Mouse (Mus musculus) C2C12 (cell line): ENCODE results near the gene Rhobtb3.

Experiments
- CEBPB ChIP-seq: IDR thresholded peaks from one replicate; pipeline ENCODE4 v1.6.1; 2011; ENCODE audit warnings: low read depth, mild to moderate bottlenecking, control low read depth, moderate library complexity
- CTCF ChIP-seq: IDR thresholded peaks from one replicate; pipeline ENCODE4 v1.5.1; 2011; ENCODE audit not compliant: control insufficient read depth, insufficient read depth, insufficient read length
- MYOD1 ChIP-seq: IDR thresholded peaks from one replicate; pipeline ENCODE4 v1.6.1; 2011; ENCODE audit warnings: low read depth; ENCODE audit not compliant: control insufficient read depth, insufficient read length
- USF1 ChIP-seq: IDR thresholded peaks from one replicate; pipeline ENCODE4 v1.6.1; 2011; ENCODE audit warnings: low read depth, mild to moderate bottlenecking, control low read depth, moderate library complexity

DNA sequence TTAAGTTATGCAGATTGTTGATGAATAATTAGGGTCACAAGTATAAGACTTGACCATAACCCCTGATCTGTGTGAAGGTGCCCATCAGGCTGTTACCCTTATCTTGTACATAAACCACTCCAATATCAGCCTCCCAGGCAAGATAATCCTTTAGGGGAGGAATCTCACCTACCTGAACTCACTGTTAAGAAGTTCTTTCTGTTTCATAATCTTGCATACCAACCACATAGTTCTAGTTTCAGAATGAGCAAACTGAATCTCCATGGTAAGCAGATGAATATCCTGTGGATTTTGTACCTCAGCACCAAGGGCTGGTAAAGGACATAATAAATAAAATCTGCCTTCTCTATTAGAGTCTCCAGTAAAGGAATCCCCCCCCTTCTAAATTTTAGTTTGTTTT is 111.0 kb downstream of the Rhobtb3 start:
- TF ChIP-seq CTCF, result no peak
- TF ChIP-seq USF1, result no peak
- TF ChIP-seq CEBPB, result no peak
- TF ChIP-seq MYOD1, result no peak
